Mouse (Mus musculus): ENCODE results near the gene Igfbp4. TPM values are rescaled to one million over a fixed set of nuclear protein-coding genes. Genes with fewer than 3 reads are reported as not detected.

The Igfbp4 gene
- polyA plus RNA-seq, 1 experiment from 2014 or later = 494 TPM

- Histone ChIP-seq H3K36me3 (ENCODE audit: control insufficient read depth, insufficient read depth, low read length) (no peaks in the 10 kb centered on the region), H3K4me1 (ENCODE audit: control insufficient read depth, insufficient read depth, low read length) (peaks cover 6% of the 10 kb centered on the region; the same call in 1 of the 2 replicates), H3K4me3 (ENCODE audit: low read depth, low read length) (no peak overlapping the region), H3K9me3 (ENCODE audit: control insufficient read depth, low read depth, low read length) (no peaks in the 10 kb centered on the region), H3K27ac (ENCODE audit: low read length) (peak overlapping the region; percentile 61; the same call in 1 of the 2 replicates), H3K4me2 (replicated peaks; ENCODE audit: low read depth, low read length) (no peak overlapping the region), H3K9ac (replicated peaks; ENCODE audit: low read depth, low read length) (no peak overlapping the region), H3K27me3 (ENCODE audit: control insufficient read depth, insufficient read depth, low read length) (no peaks in the 10 kb centered on the region)
- WGBS = 60% methylated on average over 3 of the region's 3 CpGs
- no peak for ATAC-seq (ENCODE audit: insufficient number of reproducible peaks, insufficient read depth, low FRiP score, low read depth)
Observed at GRCm38 (mm10) chr11:99065353-99065752, 24.3 kb downstream of the Igfbp4 start.

- no peaks in the 10 kb centered on the region for H3K9me3 ChIP-seq (ENCODE audit: control insufficient read depth, low read depth, low read length)
- 13% methylated on average over 2 of the region's 2 CpGs for WGBS
- peak; percentile 44 for ATAC-seq (ENCODE audit: insufficient number of reproducible peaks, insufficient read depth, low FRiP score, low read depth)
- H3K27ac ChIP-seq (ENCODE audit: low read length) = peak overlapping the region; percentile 61
- H3K4me2 ChIP-seq (replicated peaks; ENCODE audit: low read depth, low read length) = no peak overlapping the region
- no peaks in the 10 kb centered on the region for H3K27me3 ChIP-seq (ENCODE audit: control insufficient read depth, insufficient read depth, low read length)
- no peaks in the 10 kb centered on the region for H3K36me3 ChIP-seq (ENCODE audit: control insufficient read depth, insufficient read depth, low read length)
- peaks cover 6% of the 10 kb centered on the region; the same call in 1 of the 2 replicates for H3K4me1 ChIP-seq (ENCODE audit: control insufficient read depth, insufficient read depth, low read length)
- H3K4me3 ChIP-seq (ENCODE audit: low read depth, low read length) = no peak overlapping the region
- H3K9ac ChIP-seq (replicated peaks; ENCODE audit: low read depth, low read length) = no peak overlapping the region
Observed at GRCm38 (mm10) chr11:99065979-99066378, 24.9 kb downstream of the Igfbp4 start.

- 86% methylated on average over 8 of the region's 8 CpGs for WGBS
- H3K27me3 ChIP-seq (ENCODE audit: control insufficient read depth, insufficient read depth, low read length) = no peaks in the 10 kb centered on the region
- no peak overlapping the region for H3K4me3 ChIP-seq (ENCODE audit: low read depth, low read length)
- H3K9me3 ChIP-seq (ENCODE audit: control insufficient read depth, low read depth, low read length) = no peaks in the 10 kb centered on the region
- no peak overlapping the region for H3K4me2 ChIP-seq (replicated peaks; ENCODE audit: low read depth, low read length)
- ATAC-seq (ENCODE audit: insufficient number of reproducible peaks, insufficient read depth, low FRiP score, low read depth) = no peak
- no peak overlapping the region for H3K9ac ChIP-seq (replicated peaks; ENCODE audit: low read depth, low read length)
- peaks cover 16% of the 10 kb centered on the region for H3K4me1 ChIP-seq (ENCODE audit: control insufficient read depth, insufficient read depth, low read length)
- H3K27ac ChIP-seq (ENCODE audit: low read length) = no peak overlapping the region
- H3K36me3 ChIP-seq (ENCODE audit: control insufficient read depth, insufficient read depth, low read length) = no peaks in the 10 kb centered on the region
Observed at GRCm38 (mm10) chr11:99067591-99067990, 26.5 kb downstream of the Igfbp4 start.

GRCm38 (mm10) chr11:99068455-99068854 lies 27.4 kb downstream of the Igfbp4 start:
- no peaks in the 10 kb centered on the region for H3K9me3 ChIP-seq (ENCODE audit: control insufficient read depth, low read depth, low read length)
- H3K9ac ChIP-seq (replicated peaks; ENCODE audit: low read depth, low read length) = no peak overlapping the region
- 88% methylated on average over 5 of the region's 5 CpGs for WGBS
- no peaks in the 10 kb centered on the region for H3K27me3 ChIP-seq (ENCODE audit: control insufficient read depth, insufficient read depth, low read length)
- no peak overlapping the region for H3K27ac ChIP-seq (ENCODE audit: low read length)
- no peak overlapping the region for H3K4me2 ChIP-seq (replicated peaks; ENCODE audit: low read depth, low read length)
- peaks cover 16% of the 10 kb centered on the region for H3K4me1 ChIP-seq (ENCODE audit: control insufficient read depth, insufficient read depth, low read length)
- ATAC-seq (ENCODE audit: insufficient number of reproducible peaks, insufficient read depth, low FRiP score, low read depth) = no peak
- no peak overlapping the region for H3K4me3 ChIP-seq (ENCODE audit: low read depth, low read length)
- H3K36me3 ChIP-seq (ENCODE audit: control insufficient read depth, insufficient read depth, low read length) = no peaks in the 10 kb centered on the region

- peak; percentile 35; the same call in 1 of the 2 replicates for ATAC-seq (ENCODE audit: insufficient number of reproducible peaks, insufficient read depth, low FRiP score, low read depth)
- no peak overlapping the region for H3K4me3 ChIP-seq (ENCODE audit: low read depth, low read length)
- H3K27ac ChIP-seq (ENCODE audit: low read length) = peak overlapping the region; percentile 7; the same call in 1 of the 2 replicates
- H3K27me3 ChIP-seq (ENCODE audit: control insufficient read depth, insufficient read depth, low read length) = no peaks in the 10 kb centered on the region
- H3K4me2 ChIP-seq (replicated peaks; ENCODE audit: low read depth, low read length) = no peak overlapping the region
- no peaks in the 10 kb centered on the region for H3K36me3 ChIP-seq (ENCODE audit: control insufficient read depth, insufficient read depth, low read length)
- H3K9me3 ChIP-seq (ENCODE audit: control insufficient read depth, low read depth, low read length) = no peaks in the 10 kb centered on the region
- peaks cover 10% of the 10 kb centered on the region for H3K4me1 ChIP-seq (ENCODE audit: control insufficient read depth, insufficient read depth, low read length)
- no peak overlapping the region for H3K9ac ChIP-seq (replicated peaks; ENCODE audit: low read depth, low read length)
- 7% methylated on average over 6 of the region's 6 CpGs for WGBS
Observed at GRCm38 (mm10) chr11:99071866-99072265, 30.8 kb downstream of the Igfbp4 start.

GRCm38 (mm10) chr11:99073781-99074180 lies 32.7 kb downstream of the Igfbp4 start:
- no peak overlapping the region for H3K4me2 ChIP-seq (replicated peaks; ENCODE audit: low read depth, low read length)
- 56% methylated on average over 5 of the region's 5 CpGs for WGBS
- H3K9ac ChIP-seq (replicated peaks; ENCODE audit: low read depth, low read length) = no peak overlapping the region
- H3K27me3 ChIP-seq (ENCODE audit: control insufficient read depth, insufficient read depth, low read length) = no peaks in the 10 kb centered on the region
- H3K27ac ChIP-seq (ENCODE audit: low read length) = no peak overlapping the region
- H3K36me3 ChIP-seq (ENCODE audit: control insufficient read depth, insufficient read depth, low read length) = no peaks in the 10 kb centered on the region
- no peaks in the 10 kb centered on the region for H3K9me3 ChIP-seq (ENCODE audit: control insufficient read depth, low read depth, low read length)
- no peak for ATAC-seq (ENCODE audit: insufficient number of reproducible peaks, insufficient read depth, low FRiP score, low read depth)
- H3K4me1 ChIP-seq (ENCODE audit: control insufficient read depth, insufficient read depth, low read length) = peaks cover 14% of the 10 kb centered on the region
- H3K4me3 ChIP-seq (ENCODE audit: low read depth, low read length) = no peak overlapping the region

- Histone ChIP-seq H3K36me3 (ENCODE audit: control insufficient read depth, insufficient read depth, low read length) (no peaks in the 10 kb centered on the region), H3K4me3 (ENCODE audit: low read depth, low read length) (no peak overlapping the region), H3K9me3 (ENCODE audit: control insufficient read depth, low read depth, low read length) (no peaks in the 10 kb centered on the region), H3K4me2 (replicated peaks; ENCODE audit: low read depth, low read length) (no peak overlapping the region), H3K27ac (ENCODE audit: low read length) (no peak overlapping the region), H3K4me1 (ENCODE audit: control insufficient read depth, insufficient read depth, low read length) (peaks cover 22% of the 10 kb centered on the region), H3K9ac (replicated peaks; ENCODE audit: low read depth, low read length) (no peak overlapping the region), H3K27me3 (ENCODE audit: control insufficient read depth, insufficient read depth, low read length) (no peaks in the 10 kb centered on the region)
- 59% methylated on average over 5 of the region's 5 CpGs for WGBS
- ATAC-seq (ENCODE audit: insufficient number of reproducible peaks, insufficient read depth, low FRiP score, low read depth) = no peak
Observed at GRCm38 (mm10) chr11:99076744-99077319, 35.8 kb downstream of the Igfbp4 start.

GRCm38 (mm10) chr11:99077869-99078268 lies 36.8 kb downstream of the Igfbp4 start:
- Histone ChIP-seq H3K36me3 (ENCODE audit: control insufficient read depth, insufficient read depth, low read length) (no peaks in the 10 kb centered on the region), H3K9me3 (ENCODE audit: control insufficient read depth, low read depth, low read length) (no peaks in the 10 kb centered on the region), H3K27me3 (ENCODE audit: control insufficient read depth, insufficient read depth, low read length) (no peaks in the 10 kb centered on the region), H3K4me2 (replicated peaks; ENCODE audit: low read depth, low read length) (no peak overlapping the region), H3K4me1 (ENCODE audit: control insufficient read depth, insufficient read depth, low read length) (peaks cover 16% of the 10 kb centered on the region), H3K9ac (replicated peaks; ENCODE audit: low read depth, low read length) (no peak overlapping the region), H3K4me3 (ENCODE audit: low read depth, low read length) (no peak overlapping the region), H3K27ac (ENCODE audit: low read length) (peak overlapping the region; percentile 21; the same call in 1 of the 2 replicates)
- 73% methylated on average over 8 of the region's 8 CpGs for WGBS
- ATAC-seq (ENCODE audit: insufficient number of reproducible peaks, insufficient read depth, low FRiP score, low read depth) = no peak
